Mouse (Mus musculus): ENCODE data around the gene Spns2. TPM values are rescaled to one million over a fixed set of nuclear protein-coding genes. Genes with fewer than 3 reads are reported as not detected.
"Not testable (repeated sequence)": the region's sequence is repeated elsewhere in the genome, so short reads cannot be mapped to it uniquely, and the experiment has no call there.

Spns2 gene
- total RNA-seq, 2 experiments from 2014 or later: 16.5 to 16.8 TPM

DNA sequence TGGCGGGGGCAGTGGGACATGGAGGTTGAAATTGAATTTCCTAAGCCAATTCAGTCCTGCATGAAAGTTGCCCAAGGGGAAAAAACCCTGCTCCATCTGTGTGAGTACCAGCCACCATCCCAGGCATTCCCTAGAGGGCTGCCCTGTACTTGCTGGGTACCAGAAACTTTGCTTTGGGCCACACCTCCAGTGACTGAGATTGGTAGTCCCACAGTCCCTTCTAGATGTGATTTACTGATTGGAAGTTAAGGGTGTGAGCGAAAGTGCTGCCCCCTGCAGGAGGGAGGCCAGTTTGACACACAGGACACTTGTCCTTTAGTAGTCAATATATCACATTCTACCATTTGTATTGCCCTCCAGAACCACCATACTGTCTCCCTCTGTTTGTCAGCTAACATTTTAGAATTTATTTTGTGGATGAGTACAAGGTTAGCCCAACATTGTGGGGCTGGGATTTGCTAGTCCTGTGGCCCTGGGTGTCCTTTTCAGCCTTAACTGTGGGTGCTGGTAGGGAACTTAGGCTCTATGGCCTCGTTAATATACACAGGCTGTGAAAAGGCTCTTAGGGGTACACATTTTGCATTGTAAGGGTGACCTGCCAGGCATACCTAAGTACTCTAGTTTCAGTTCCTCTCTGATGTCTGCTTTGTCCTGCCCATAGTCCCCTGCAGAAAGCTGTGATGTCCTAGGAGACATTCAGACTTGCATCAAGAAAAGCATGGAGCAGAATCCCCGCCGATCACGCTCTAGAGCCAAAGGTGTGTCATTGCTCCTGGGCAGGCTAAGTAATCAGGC is 43.2 kb downstream of the Spns2 start:
- intact Hi-C loops (cut with DNase I): loop anchor here (2.0 kb wide), 1 partner anchor 44 kb away; no protein-coding TSS in a partner anchor
- DNase-seq: peak; percentile 48 to 50

DNA sequence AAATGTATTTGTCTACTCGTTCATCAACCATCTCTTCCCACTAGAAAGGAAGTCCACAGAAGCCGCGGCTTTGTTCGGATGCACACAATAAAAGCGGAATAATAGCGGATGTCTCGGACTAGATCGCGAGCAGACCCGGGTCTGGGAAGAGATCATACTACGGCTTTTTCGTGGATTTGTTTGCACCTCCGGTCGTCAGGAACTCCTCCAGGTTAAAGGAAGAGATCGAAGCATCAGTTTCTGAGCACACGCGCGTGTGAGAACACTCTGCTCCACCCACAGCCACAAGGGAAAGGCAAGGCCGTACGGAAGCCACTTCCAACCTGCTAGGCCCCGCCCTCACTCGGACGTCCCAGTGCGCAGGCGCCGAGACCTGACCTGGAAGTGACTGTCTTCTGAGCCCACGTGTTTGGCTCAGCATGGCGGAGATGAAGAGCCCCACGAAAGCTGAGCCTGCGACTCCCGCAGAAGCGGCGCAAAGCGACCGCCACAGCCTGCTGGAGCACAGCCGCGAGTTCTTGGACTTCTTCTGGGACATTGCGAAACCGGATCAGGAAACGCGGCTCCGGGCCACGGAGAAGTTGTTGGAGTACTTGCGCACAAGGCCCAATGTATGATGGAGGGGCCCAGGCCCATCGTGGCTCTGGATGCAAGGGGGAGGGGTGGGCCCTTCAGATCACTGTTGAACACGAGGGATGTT is 48.6 kb downstream of the Spns2 start, which contains the start of gene Mybbp1a:
Gene Mybbp1a (plus strand): TSS at position 391 of the 700 bp plus-strand sequence.
- DNase-seq: peak; percentile 98 to 99
- intact Hi-C loops (cut with DNase I): no loop called here

DNA sequence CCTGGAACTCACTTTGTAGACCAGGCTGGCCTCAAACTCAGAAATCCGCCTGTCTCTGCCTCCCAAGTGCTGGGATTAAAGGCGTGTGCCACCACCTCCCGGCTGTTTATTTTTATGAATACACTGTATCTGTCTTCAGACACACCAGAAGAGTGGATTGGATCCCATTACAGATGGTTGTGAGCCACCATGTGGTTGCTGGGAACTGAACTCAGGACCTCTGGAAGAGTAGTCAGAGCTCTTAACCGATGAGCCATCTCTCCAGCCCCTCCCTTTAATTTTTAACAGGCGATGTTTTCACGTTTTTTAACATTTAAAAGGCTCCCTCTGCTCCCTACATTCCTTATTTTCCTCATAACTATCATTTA is 49.1 kb downstream of the Spns2 start:
- intact Hi-C loops (cut with DNase I); DNase-seq: not testable (repeated sequence)

DNA sequence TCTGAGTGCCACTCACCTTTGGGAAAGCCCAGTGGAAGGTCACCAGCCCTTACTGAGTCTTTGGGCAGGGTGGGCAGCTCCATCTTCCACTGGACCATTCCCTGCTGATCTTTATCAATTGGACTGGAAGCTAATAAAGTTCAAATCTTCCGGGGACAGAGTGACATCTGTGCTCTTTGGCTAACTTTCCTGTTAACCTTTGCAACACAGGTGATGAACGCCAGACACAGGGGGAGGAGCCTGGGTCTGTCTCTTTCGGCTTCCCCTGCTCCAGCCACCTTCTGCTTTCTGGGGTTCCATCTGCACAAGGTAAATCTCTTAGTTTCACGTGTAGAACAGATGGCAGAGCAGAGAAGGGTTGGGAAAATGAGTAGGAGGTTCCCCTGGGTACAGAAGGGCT is 51.3 kb downstream of the Spns2 start:
- intact Hi-C loops (cut with DNase I): loop anchor here (5.0 kb wide), 1 partner anchor 274 kb away; no protein-coding TSS in a partner anchor
- no peak for DNase-seq

DNA sequence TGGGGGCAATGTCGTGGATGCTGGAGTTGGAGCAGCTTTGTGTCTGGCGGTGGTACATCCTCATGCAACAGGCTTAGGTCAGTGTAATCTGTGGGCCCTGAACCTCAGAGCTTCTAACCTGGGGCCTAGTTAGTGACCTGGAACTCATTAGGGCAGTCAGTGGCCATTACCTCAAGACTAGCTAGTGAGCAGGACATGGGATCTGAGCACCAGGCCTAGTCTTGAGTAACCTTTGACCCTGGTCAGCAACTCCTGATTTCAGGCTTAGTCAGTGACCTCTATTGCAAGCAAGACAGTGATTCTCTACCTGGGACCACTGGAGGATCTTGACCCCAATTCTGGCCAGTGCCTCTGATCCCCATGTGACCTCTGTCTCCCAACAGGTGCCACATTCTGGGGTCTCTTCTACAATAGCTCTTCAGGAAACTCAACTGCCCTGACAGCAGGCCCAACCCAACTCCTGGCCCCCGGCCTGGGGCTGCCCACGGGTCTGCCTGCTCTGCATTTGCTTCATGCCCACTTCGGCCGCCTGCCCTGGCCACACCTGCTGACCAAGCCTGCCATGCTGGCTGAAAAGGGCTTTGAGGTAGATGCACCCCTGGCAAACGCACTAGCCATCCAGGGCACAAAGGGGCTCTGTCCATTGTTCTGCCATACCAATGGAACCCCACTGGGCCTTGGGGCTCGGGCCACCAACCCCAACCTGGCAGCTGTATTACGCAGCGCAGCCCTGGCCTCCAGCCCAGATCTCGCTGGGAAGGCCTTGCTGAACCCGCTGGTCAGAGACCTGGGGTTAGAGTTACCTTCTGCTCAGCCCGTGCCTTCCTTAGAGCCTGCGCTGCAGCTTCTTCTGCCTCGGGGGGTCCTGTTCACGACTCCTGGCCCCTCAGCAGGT is 52.7 kb downstream of the Spns2 start:
- DNase-seq: no peak
- intact Hi-C loops (cut with DNase I): loop anchor here (5.0 kb wide), 1 partner anchor 275 kb away; no protein-coding TSS in a partner anchor

DNA sequence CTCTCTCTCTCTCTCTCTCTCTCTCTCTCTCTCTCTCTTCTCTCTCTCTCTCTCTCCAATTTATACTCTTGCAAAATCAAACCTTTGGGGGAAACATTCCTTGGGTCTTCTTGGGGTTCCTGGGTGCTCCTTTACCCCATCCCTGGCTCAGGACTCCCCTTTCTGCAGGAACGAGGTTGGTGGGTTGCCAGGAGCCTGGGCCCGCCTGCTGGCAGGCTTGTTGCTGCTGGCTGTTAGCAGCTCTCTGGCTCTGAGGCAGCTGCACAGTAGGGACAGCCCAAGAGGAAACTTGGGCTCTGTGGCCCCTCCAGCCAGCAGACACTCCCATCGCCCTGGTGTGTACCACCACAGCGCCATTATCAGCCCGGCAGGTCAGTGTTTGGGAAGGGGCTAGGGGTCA is 53.4 kb downstream of the Spns2 start:
- intact Hi-C loops (cut with DNase I): loop anchor here (5.0 kb wide), 1 partner anchor 276 kb away; no protein-coding TSS in a partner anchor
- peak; percentile 67 to 70 for DNase-seq

DNA sequence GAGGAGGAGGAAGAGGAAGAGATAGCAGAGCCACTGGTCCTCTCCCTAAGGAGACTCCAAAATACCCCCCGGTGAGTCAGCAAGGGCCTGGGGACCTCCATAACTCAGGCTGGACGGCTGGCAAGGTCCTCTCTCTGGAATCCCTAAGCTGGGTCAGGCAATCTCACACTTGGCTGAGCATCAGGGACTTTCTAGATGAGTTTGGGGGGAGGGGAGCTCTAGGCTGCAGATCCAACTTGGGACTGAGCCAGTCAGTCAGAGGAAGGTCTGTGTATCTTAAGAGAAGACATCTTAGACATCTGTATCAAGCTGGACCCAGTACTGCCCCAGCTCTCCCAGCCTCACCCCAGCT is 54.0 kb downstream of the Spns2 start:
- intact Hi-C loops (cut with DNase I): loop anchor here (2.0 to 5.0 kb wide), 2 partner anchors 129 to 277 kb away; no protein-coding TSS in a partner anchor
- peak; percentile 35 to 62 for DNase-seq

DNA sequence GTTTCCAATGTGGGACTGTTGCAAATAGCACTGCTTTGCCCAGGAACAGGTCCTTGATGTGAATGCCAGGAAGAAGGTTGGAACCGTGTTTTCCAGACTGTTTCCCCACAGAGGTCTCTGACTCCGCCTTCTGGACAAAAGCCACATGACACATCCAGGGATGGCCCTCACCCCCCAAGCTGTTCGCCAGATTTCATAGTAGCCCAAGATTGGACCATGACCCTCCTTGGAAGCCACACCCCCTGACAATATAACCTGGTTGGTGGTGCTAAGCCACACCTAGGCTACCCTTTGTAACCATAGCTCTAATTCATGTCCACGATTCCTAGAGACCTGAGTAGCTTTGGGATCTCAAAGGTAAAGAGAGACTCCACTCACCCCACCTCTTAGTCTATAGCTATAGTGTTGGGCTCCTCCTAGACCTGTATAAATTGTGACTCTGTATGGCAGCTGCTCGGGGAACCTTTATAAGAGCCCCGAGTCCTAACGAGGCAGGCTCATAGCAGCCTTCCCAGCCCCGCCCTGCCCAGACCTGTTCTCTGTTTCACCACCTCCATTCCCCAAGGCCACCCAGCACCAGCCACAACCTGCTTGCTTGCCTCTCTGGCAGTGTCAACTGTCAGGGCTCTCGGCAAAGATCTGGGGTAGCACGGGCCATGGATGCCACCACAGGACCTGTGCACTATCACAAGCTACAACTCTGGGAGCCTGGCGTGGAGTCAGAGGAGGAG is 54.6 kb downstream of the Spns2 start, which contains the start of gene Ggt6:
Gene Ggt6 (plus strand): TSS at position 564 of the 731 bp plus-strand sequence.
- no peak for DNase-seq
- intact Hi-C loops (cut with DNase I): loop anchor here (2.0 to 5.0 kb wide), 2 partner anchors 130 to 277 kb away; no protein-coding TSS in a partner anchor

DNA sequence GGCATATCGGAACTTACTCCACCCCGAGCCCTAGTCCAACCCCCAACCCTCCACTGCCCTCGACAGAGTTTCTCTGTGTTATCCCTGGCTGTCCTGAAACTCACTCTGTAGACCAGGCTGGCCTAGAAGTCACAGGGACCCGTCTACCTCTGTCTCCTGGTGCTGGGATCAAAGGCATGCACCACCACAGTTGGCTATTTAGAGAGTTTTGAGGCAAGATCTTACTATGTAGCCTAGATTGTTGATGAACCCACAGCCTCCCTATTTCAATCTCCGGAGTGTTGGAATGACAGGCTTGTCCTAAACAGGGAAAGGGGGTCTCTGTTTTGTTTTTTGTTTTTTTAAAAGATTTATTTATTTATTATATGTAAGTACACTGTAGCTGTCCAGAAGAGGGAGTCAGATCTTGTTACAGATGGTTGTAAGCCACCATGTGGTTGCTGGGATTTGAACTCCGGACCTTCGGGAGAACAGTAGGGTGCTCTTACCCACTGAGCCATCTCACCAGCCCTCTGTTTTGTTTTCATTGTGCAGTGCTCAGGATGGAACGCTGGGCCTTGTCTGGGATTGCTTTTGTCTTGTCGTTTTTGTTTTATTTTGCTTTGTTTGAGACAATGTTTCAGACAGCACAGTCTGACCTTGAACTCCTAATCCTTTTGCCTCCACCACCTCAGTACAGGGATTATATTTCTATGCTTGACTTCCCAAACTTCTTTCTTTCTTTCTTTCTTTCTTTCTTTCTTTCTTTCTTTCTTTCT is 59.2 kb downstream of the Spns2 start:
- DNase-seq; intact Hi-C loops (cut with DNase I): not testable (repeated sequence)

DNA sequence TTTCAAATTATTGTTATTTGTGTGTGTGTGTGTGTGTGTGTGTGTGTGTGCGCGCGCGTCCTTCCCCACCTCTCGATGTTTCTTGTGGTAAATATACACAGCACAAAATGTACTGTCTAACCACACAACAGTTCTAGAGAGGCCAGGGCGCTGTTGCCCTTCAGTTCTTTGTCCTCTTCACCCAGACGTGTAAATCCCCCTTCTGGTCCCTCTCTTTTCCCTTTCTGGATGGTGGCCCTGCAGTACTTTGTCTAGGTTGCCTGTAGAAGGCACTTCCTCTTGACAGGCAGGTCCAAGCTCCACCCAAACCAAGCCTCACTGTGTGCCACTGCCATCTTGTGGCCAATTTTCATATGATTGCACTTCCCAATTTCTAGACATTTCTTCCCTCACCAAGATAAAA is 60.4 kb downstream of the Spns2 start:
- intact Hi-C loops (cut with DNase I): loop anchor here (2.0 kb wide), 1 partner anchor 204 kb away; no protein-coding TSS in a partner anchor
- peak; percentile 75 to 87 for DNase-seq

DNA sequence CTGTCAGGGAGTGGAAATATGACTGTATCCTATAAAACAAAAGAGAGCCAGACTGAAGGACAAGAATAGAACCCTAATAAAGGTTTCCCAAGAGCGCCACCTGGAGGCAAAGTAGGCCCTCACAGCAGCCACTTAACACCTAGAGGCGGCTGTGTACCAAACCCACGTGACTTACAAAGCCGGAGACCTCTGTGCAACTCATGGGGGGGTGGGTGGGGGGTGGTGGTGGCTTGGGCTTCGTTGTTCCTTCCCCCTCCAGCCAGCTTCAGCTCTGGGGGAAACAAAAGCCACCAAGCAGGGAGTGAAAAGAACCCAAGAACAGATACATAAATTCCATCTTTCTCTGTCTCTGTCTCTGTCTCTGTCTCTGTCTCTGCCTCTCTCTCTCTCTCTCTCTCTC is 61.0 kb downstream of the Spns2 start:
- DNase-seq: peak; percentile 90 to 93

DNA sequence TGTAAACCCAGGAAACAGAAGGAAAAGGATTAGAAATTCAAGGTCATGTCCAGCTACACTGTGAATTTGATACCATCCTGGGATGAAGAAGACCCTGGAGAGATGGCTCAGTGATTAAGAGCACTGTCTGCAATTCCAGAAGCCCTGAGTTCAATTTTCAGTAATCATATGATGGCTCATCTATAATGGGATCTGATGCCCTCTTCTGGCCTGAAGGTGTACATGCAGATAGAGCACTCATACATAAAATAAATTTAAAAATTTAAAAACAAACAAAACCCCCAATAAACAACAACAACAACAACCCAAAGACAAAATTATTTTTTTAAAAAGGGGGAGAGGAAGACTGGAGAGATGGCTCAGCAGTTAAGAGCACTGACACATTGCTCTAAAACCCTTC is 62.8 kb downstream of the Spns2 start:
- DNase-seq: no peak
- intact Hi-C loops (cut with DNase I): no loop called here

More for the DNA sequence above, 61.0 kb downstream of the Spns2 start:
- intact Hi-C loops (cut with DNase I): loop anchor here (1.0 to 2.0 kb wide), 4 partner anchors 58 to 204 kb away; no protein-coding TSS in a partner anchor

DNA sequence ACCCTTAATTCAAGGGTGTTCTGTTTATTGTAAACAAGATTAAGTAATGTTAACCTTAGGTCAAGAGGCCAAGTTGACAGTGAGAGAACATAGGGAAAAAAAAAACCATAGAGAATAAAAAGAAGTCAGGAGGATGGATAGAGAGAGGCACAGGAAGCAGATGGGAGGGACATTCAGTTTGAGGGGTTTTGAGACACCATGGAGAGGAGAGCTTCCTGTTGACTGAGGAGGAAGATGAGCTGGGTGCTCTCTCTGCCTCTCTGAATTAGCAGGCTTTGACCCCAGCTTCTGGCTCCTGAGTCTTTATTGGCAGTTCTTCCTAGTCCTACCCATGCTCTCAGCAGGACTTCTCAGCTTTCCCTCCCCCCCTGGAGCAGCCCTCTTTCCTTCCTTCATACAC is 64.5 kb downstream of the Spns2 start:
- intact Hi-C loops (cut with DNase I): loop anchor here (2.0 kb wide), 1 partner anchor 14 kb away; the partner anchor contains the start of gene Smtnl2
- no peak for DNase-seq

DNA sequence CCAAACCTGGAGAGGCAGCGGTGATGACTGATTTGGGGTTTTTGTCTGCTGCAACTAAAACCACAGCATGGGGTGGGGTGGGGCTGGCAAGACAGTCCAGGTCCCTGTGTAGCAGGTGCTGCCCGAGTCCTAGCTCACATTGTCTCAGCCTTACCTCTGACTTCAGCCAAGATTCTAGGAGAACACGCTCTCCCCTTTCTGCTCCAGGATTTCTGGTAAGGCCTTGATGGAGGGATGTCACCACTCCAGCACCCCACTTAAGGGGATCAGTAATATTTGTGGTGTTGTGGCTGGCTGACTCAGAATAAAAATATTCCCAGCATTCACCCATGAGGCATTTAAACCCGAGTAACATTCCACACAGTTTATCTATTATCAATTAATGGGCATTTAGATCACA is 66.0 kb downstream of the Spns2 start:
- no peak for DNase-seq
- intact Hi-C loops (cut with DNase I): loop anchor here (2.0 kb wide), 1 partner anchor 13 kb away; the partner anchor contains the start of gene Smtnl2

DNA sequence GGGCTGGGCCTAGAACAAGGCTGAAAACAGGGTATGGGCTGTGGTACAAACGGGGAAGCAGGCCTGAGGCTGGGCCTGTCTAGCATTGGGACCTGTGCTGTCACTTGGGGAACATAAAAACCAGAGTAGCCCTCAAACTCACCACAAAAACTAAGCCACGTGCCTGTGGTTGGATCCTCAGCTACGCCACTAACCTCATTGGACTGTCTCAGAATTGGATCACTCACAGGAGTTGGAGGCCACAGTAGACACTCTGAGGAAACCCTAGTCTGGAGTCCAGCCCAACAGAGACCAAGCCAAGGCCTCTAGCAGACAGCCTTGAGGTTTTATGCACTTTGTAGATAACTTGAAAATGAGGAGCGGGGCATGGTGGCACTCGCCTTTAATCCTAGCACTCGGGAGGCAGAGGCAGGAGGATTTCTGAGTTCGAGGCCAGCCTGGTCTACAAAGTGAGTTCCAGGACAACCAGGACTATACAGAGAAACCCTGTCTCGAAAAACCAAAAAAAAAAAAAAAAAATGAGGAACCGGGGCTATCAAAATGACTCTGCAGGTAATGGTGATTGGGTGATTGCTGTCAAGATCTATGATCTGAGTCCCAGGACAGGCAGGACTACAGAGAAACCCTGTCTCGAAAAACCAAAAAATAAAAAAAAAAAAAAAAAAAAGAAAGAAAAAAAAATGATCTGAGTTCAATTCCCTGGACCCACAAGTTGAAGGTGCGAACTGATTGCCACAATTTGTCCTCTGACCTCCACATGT is 68.0 kb downstream of the Spns2 start:
- no peak for DNase-seq
- intact Hi-C loops (cut with DNase I): no loop called here

DNA sequence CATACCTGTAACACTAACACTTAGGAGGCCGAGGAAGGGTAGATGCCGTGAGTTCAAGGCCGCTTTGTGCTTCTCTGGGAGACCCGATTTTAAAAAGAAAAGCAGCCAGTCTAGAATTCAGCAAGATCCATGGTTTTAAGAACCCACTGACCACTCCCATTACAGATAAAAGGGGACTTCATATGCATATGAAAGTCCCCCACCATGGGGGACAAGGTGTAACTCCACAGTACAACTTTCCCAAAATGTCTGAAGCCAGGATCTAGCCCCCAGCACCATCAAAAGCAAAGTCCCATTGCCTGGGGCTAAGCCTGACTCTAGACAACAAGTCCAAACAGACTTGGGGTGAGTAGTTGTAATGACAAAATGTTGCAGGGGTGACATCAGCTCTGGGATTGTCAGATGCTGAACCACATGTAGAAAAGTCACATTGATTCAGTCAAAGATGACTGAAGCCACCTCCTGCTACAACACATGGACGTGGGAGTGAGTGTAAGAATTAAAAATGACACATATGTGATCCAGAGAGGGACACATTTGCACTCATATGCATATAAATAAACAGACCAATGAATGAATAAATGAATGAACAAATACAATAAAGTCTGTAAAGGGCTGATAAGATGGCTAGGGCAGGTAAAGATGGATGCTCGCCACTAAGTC is 69.1 kb downstream of the Spns2 start:
- intact Hi-C loops (cut with DNase I): no loop called here
- no peak for DNase-seq

DNA sequence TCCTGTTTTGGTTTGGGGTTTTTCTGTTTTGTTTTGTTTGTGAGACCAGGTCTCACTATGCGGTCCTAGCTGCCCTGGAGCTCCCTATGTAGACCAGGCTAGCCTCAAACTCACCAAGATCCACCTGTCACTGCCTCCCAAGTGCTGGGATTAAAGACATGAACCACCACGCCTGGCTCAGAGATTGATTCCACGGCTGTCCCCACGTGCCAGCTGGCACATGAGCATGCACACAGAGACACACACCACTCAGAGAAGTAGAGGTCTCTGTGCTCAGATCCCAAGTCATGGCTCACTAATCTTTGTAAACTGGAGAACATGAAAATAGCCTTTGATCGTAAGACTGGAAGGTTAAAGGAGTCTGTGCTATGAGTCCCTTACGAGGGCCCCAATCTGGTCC is 70.7 kb downstream of the Spns2 start:
- DNase-seq: no peak
- intact Hi-C loops (cut with DNase I): no loop called here
